Comparison of ENCODE assay signal across 10 mouse cellular contexts in genomic region chr9:66560295-66560694, GRCm38 (mm10). TPM values are rescaled to one million over a fixed set of nuclear protein-coding genes. Genes with fewer than 3 reads are reported as not detected.
DNase-seq lines count a peak whose midpoint lies in the region; ATAC-seq lines count a peak whose summit lies in the region.
"Had no signal": no experiment of that assay in that cellular context is flagged by ENCODE, and none has a peak within 500 bp of the region (broad histone marks: within the 10 kb centered on the region; RNA-seq: fewer than 3 reads in every experiment).

No protein-coding gene starts in this region.

- no peaks in the 10 kb centered on the region for H3K36me3 ChIP-seq in embryonic facial prominence, embryonic 11.5 days (replicated peaks; ENCODE audit: control insufficient read depth, insufficient read depth, low read depth, low read length)
- H3K36me3 ChIP-seq in embryonic facial prominence, embryonic 10.5 days (replicated peaks), result peaks cover 22% of the 10 kb centered on the region
- no peaks in the 10 kb centered on the region for H3K36me3 ChIP-seq in stomach, embryonic 14.5 days (ENCODE audit: control insufficient read depth, insufficient read depth, low read length)
- H3K36me3 ChIP-seq: limb, embryonic 15.5 days had no signal

- no peak for ATAC-seq in embryonic facial prominence, embryonic 11.5 days (replicated peaks; ENCODE audit: insufficient number of reproducible peaks, low FRiP score, low TSS enrichment, low read depth)
- ATAC-seq in stomach, embryonic 14.5 days (ENCODE audit: insufficient number of reproducible peaks, insufficient read depth, low FRiP score, low read depth), result no peak

- no peak overlapping the region for H3K4me3 ChIP-seq in embryonic facial prominence, embryonic 11.5 days (ENCODE audit: low read depth, low read length)
- H3K4me3 ChIP-seq in embryonic facial prominence, embryonic 10.5 days, result no peak overlapping the region
- no peak overlapping the region for H3K4me3 ChIP-seq in stomach, embryonic 14.5 days (ENCODE audit: low read depth, low read length)
- H3K4me3 ChIP-seq: limb, embryonic 15.5 days had no signal

- DNase-seq in embryonic facial prominence, embryonic 11.5 days (ENCODE audit: low spot score), result peak; percentile 24
- no peak for DNase-seq in embryonic facial prominence, embryonic 10.5 days (ENCODE audit: low spot score)
- DNase-seq in urinary bladder, postnatal 14 days (ENCODE audit: low spot score), result peak; percentile 8
- no peak for DNase-seq in urinary bladder, postnatal 4 days (ENCODE audit: low spot score in 2 of 2)
- peak; percentile 42 to 50 for DNase-seq in kidney, postnatal 36 days
- DNase-seq in testis, postnatal 14 days (ENCODE audit: low spot score), result no peak
- DNase-seq in frontal cortex, postnatal 25 days (ENCODE audit: low spot score in 2 of 2), result no peak

- no peaks in the 10 kb centered on the region for H3K27me3 ChIP-seq in embryonic facial prominence, embryonic 11.5 days (ENCODE audit: control insufficient read depth, insufficient read depth, low read length)
- H3K27me3 ChIP-seq in embryonic facial prominence, embryonic 10.5 days (replicated peaks; ENCODE audit: low read depth, poor library complexity, severe bottlenecking), result no peaks in the 10 kb centered on the region
- H3K27me3 ChIP-seq in stomach, embryonic 14.5 days (ENCODE audit: control insufficient read depth, insufficient read depth, low read length), result no peaks in the 10 kb centered on the region
- H3K27me3 ChIP-seq: CH12.LX; limb, embryonic 15.5 days had no signal

- H3K9ac ChIP-seq in embryonic facial prominence, embryonic 11.5 days (replicated peaks; ENCODE audit: low read length), result no peak overlapping the region
- no peak overlapping the region for H3K9ac ChIP-seq in stomach, embryonic 14.5 days (replicated peaks; ENCODE audit: low read depth, low read length)
- H3K9ac ChIP-seq: limb, embryonic 15.5 days had no signal

- WGBS in embryonic facial prominence, embryonic 11.5 days, result 70% methylated on average over 2 of the region's 2 CpGs
- WGBS in embryonic facial prominence, embryonic 10.5 days, result 71% methylated on average over 2 of the region's 2 CpGs
- 16% methylated on average over 2 of the region's 2 CpGs for WGBS in stomach, embryonic 14.5 days

- H3K4me1 ChIP-seq in embryonic facial prominence, embryonic 11.5 days (ENCODE audit: control insufficient read depth, insufficient read depth, low read length), result no peaks in the 10 kb centered on the region
- no peaks in the 10 kb centered on the region for H3K4me1 ChIP-seq in embryonic facial prominence, embryonic 10.5 days
- H3K4me1 ChIP-seq in stomach, embryonic 14.5 days (ENCODE audit: control insufficient read depth, insufficient read depth, low read length), result no peaks in the 10 kb centered on the region

- no peaks in the 10 kb centered on the region for H3K9me3 ChIP-seq in embryonic facial prominence, embryonic 11.5 days (replicated peaks; ENCODE audit: control insufficient read depth, low read length)
- H3K9me3 ChIP-seq in embryonic facial prominence, embryonic 10.5 days, result no peaks in the 10 kb centered on the region
- no peaks in the 10 kb centered on the region for H3K9me3 ChIP-seq in stomach, embryonic 14.5 days (ENCODE audit: control insufficient read depth, low read depth, low read length)
- H3K9me3 ChIP-seq: limb, embryonic 15.5 days had no signal

- no peak overlapping the region for H3K27ac ChIP-seq in embryonic facial prominence, embryonic 11.5 days (replicated peaks; ENCODE audit: low read depth, low read length)
- H3K27ac ChIP-seq in embryonic facial prominence, embryonic 10.5 days (replicated peaks), result no peak overlapping the region
- peak overlapping the region; percentile 10; the same call in 1 of the 2 replicates for H3K27ac ChIP-seq in stomach, embryonic 14.5 days (ENCODE audit: low read length)

- no peak overlapping the region for H3K4me2 ChIP-seq in embryonic facial prominence, embryonic 11.5 days (ENCODE audit: low read depth, low read length)
- H3K4me2 ChIP-seq in stomach, embryonic 14.5 days (replicated peaks; ENCODE audit: low read depth, low read length), result no peak overlapping the region
- H3K4me2 ChIP-seq: limb, embryonic 15.5 days had no signal

RNA-seq across cellular contexts. Expression of gene Usp3, which starts 32.6 kb away (rescaled TPM):
- 106 and 113 TPM in 2 replicates for polyA plus RNA-seq in embryonic facial prominence, embryonic 11.5 days (2014; fragmentation: Nextera tagmentation; extraction: Ambion mirVana)
- 103 and 106 TPM in 2 replicates for polyA plus RNA-seq in embryonic facial prominence, embryonic 10.5 days (2016; fragmentation: Nextera tagmentation; extraction: Ambion mirVana)
- 74.3 and 81.4 TPM in 2 replicates for polyA plus RNA-seq in stomach, embryonic 14.5 days (2014; fragmentation: Nextera tagmentation; extraction: Ambion mirVana)

RNA-seq across cellular contexts. Expression of gene Fbxl22, which starts 45.9 kb away (rescaled TPM):
- 1.6 and 1.9 TPM in 2 replicates for polyA plus RNA-seq in embryonic facial prominence, embryonic 11.5 days (2014; fragmentation: Nextera tagmentation; extraction: Ambion mirVana)
- polyA plus RNA-seq in embryonic facial prominence, embryonic 10.5 days (2016; fragmentation: Nextera tagmentation; extraction: Ambion mirVana), result 1.3 and 1.4 TPM in 2 replicates
- 20.7 and 21.5 TPM in 2 replicates for polyA plus RNA-seq in stomach, embryonic 14.5 days (2014; fragmentation: Nextera tagmentation; extraction: Ambion mirVana)

Comparison
In these comparisons a context has a peak if more than half of its experiments do, and no peak if none do; other contexts are left out.
1. DNase-seq: peak in embryonic facial prominence, embryonic 11.5 days (single experiment), urinary bladder, postnatal 14 days (single experiment) and kidney, postnatal 36 days (2 of 2); none in embryonic facial prominence, embryonic 10.5 days (single experiment), urinary bladder, postnatal 4 days (0 of 2), testis, postnatal 14 days (single experiment) and frontal cortex, postnatal 25 days (0 of 2).